Mouse (Mus musculus): ENCODE results near the gene Gm20388.

- TF ChIP-seq CTCF (IDR thresholded peaks at IDR 0.05; ENCODE audit: low read depth): peak; percentile 52
- no peak for TF ChIP-seq EP300 (optimal IDR thresholded peaks at IDR 0.05)
Observed at GRCm38 (mm10) chr8:120665726-120666455, 755.2 kb downstream of the Gm20388 start.
